Mouse (Mus musculus): ENCODE measurements around the gene Ano2. TPM values are rescaled to one million over a fixed set of nuclear protein-coding genes. Genes with fewer than 3 reads are reported as not detected.
A peak's percentile ranks its signal among the peaks of the same experiment; 100 is the strongest.

The Ano2 gene
- polyA plus RNA-seq, 1 experiment from 2014 or later = 0.32 TPM

DNA sequence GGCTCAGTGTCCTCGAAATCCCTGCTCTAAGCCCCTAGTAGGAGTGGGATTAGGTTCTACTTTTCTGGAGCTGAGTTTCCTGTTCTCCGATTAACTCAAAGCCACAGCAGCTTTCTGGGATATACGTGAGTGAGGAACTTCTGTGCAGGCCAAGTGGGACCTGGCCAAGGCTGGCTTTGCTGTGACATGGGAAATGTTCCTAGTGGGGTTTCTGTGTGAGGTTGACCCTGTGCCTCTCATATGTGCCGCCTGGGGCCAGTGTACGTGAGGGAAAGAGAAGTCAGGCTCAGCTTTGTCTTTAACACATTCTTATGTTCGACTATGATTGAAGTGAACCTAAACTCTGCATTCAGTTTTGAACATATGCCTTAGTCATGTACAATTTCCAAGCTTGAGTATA, 184.5 kb downstream of the Ano2 start:
- Histone ChIP-seq H3K4me3 (no peak overlapping the region), H3K9me3 (replicated peaks) (no peaks in the 10 kb centered on the region), H3K4me1 (no peaks in the 10 kb centered on the region), H3K27me3 (ENCODE audit: low read depth, poor library complexity, severe bottlenecking) (no peaks in the 10 kb centered on the region), H3K27ac (replicated peaks) (no peak overlapping the region), H3K36me3 (no peaks in the 10 kb centered on the region)
- 88% methylated on average over 6 of the region's 6 CpGs for WGBS
- DNase-seq (ENCODE audit: low spot score) = no peak

DNA sequence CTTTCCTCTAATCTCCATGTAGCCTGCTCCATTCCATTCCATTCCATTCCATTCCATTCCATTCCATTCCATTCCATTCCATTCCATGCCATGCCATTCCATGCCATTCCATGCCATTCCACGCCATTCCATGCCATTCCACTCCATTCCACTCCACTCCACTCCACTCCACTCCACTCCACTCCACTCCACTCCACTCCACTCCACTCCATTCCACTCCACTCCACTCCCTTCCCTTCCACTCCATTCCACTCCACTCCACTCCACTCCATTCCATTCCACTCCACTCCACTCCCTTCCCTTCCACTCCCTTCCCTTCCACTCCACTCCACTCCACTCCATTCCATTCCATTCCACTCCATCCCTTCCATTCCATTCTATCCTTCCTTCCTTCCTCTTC, 186.7 kb downstream of the Ano2 start:
- Histone ChIP-seq H3K27ac (replicated peaks) (no peak overlapping the region), H3K4me3 (no peak overlapping the region), H3K36me3 (no peaks in the 10 kb centered on the region), H3K9me3 (replicated peaks) (no peaks in the 10 kb centered on the region), H3K27me3 (ENCODE audit: low read depth, poor library complexity, severe bottlenecking) (no peaks in the 10 kb centered on the region), H3K4me1 (no peaks in the 10 kb centered on the region)
- DNase-seq (ENCODE audit: low spot score) = no peak
- WGBS = 85% methylated on average over 1 of the region's 1 CpGs

DNA sequence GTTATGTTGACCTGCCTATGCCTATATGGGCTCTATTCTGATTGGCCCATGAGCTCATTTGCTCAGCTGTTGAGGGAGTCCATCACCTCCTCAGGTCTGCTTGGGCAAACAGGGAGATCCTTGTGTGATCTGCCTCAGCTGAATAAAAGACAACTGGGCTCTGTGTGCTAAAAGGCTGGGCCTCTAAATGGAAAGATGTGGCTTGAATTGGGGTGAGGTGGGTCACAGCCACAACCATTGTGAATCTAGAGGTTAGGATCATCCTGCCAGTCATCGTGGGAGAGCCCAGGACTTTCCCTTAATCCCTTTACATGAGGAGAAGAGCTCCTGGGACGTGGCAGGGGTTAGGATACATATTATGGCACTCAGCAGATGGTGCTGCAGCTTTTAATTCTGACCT, 188.5 kb downstream of the Ano2 start:
- Histone ChIP-seq H3K27me3 (ENCODE audit: low read depth, poor library complexity, severe bottlenecking) (no peaks in the 10 kb centered on the region), H3K4me3 (no peak overlapping the region), H3K27ac (replicated peaks) (no peak overlapping the region), H3K9me3 (replicated peaks) (no peaks in the 10 kb centered on the region), H3K4me1 (peaks cover 7% of the 10 kb centered on the region), H3K36me3 (no peaks in the 10 kb centered on the region)
- DNase-seq (ENCODE audit: low spot score) = no peak
- WGBS = 62% methylated on average over 2 of the region's 2 CpGs

DNA sequence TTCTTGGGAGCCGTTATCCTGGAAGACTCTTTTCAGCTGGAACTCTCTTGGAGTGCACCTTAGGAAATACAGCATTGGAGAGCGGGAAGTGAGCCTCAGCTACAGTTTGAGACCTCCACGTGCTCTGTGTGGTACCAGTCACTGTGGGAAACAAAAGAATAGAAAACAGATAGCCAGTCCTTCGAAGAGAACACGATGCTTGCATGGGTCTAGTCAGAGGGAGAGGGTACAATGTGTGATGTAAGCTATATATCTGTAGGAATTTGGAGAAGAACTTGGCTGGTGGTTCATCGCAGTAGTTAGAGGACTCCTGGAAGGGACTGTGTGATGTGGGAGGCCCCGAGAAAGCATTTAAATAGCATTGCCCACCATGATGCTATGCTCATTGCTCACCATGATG, 189.1 kb downstream of the Ano2 start:
- no peak for DNase-seq (ENCODE audit: low spot score)
- Histone ChIP-seq H3K27ac (replicated peaks) (no peak overlapping the region), H3K4me1 (peaks cover 7% of the 10 kb centered on the region), H3K36me3 (no peaks in the 10 kb centered on the region), H3K27me3 (ENCODE audit: low read depth, poor library complexity, severe bottlenecking) (no peaks in the 10 kb centered on the region), H3K9me3 (replicated peaks) (no peaks in the 10 kb centered on the region), H3K4me3 (no peak overlapping the region)
- WGBS = 87% methylated on average over 7 of the region's 7 CpGs

DNA sequence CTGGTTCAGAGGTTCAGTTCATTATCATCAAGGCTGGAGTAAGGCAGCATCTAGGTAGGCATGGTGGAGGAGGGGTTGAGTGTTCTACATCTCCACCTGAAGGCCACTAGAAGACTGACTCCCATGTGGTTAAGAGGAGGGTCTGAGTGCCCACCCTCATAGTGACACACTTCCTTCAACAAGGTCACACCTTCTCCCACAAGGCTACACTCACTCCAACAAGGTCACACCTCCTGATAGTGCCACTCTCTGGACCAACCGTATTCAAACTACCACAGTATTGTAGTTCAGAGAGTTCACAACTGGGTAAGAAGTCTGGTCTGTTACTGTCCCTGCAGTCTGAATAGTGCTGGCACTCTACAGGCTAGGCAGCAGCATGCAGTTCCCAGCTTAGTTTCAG, 198.4 kb downstream of the Ano2 start:
- 95% methylated on average over 1 of the region's 1 CpGs for WGBS
- Histone ChIP-seq H3K36me3 (no peaks in the 10 kb centered on the region), H3K27ac (replicated peaks) (no peak overlapping the region), H3K4me3 (no peak overlapping the region), H3K27me3 (ENCODE audit: low read depth, poor library complexity, severe bottlenecking) (no peaks in the 10 kb centered on the region), H3K4me1 (no peaks in the 10 kb centered on the region), H3K9me3 (replicated peaks) (peaks cover 9% of the 10 kb centered on the region; the same call in 1 of the 2 replicates)
- DNase-seq (ENCODE audit: low spot score) = no peak

DNA sequence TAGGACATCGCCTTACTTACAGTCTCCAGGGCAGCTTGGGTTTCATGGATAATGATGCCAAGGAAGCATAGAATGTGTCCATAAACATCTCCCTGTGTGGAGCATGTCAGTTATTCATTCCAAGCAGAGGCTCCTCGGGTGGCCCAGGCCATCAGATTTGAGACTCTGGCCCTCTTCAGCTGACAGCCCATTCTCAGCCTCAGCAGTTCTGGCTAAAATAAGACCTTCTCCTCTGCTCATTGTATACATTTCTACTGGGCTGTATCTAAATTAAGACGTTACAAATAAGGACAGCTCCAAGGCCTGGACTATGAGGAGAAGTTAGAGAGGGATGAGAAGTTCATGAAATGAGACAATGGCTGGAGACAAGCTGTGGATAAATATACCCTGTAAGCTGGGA, 204.1 kb downstream of the Ano2 start:
- 76% methylated on average over 3 of the region's 3 CpGs for WGBS

DNA sequence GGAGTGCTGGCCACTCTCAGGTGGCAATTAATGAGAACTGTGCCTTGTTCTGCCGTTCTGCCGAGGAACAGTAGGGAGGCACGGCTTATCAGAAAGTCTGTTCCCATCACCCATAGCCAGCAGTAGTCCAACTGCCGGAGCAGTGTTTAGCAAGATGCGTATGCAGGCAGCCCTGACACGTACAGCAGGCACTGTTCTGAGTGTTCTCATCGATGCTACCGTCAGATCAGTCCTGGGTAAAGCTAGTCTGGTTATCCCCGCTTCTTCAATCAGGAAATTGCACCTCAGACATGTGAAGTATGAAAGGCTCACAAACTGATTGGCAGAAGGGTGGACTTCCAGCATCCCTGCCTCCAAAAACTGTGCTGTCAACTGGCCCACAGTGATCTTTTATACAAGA, 224.2 kb downstream of the Ano2 start:
- Histone ChIP-seq H3K27ac (replicated peaks) (no peak overlapping the region), H3K27me3 (ENCODE audit: low read depth, poor library complexity, severe bottlenecking) (no peaks in the 10 kb centered on the region), H3K36me3 (no peaks in the 10 kb centered on the region), H3K9me3 (replicated peaks) (no peaks in the 10 kb centered on the region), H3K4me1 (no peaks in the 10 kb centered on the region), H3K4me3 (no peak overlapping the region)
- no peak for DNase-seq (ENCODE audit: low spot score)
- 80% methylated on average over 9 of the region's 9 CpGs for WGBS

More for the DNA sequence above, 204.1 kb downstream of the Ano2 start:
- H3K27me3 ChIP-seq (ENCODE audit: low read depth, poor library complexity, severe bottlenecking) = no peaks in the 10 kb centered on the region
- H3K27ac ChIP-seq (replicated peaks) = no peak overlapping the region
- H3K4me1 ChIP-seq = no peaks in the 10 kb centered on the region
- H3K36me3 ChIP-seq = no peaks in the 10 kb centered on the region
- no peak overlapping the region for H3K4me3 ChIP-seq
- DNase-seq (ENCODE audit: low spot score) = no peak
- H3K9me3 ChIP-seq (replicated peaks) = no peaks in the 10 kb centered on the region

DNA sequence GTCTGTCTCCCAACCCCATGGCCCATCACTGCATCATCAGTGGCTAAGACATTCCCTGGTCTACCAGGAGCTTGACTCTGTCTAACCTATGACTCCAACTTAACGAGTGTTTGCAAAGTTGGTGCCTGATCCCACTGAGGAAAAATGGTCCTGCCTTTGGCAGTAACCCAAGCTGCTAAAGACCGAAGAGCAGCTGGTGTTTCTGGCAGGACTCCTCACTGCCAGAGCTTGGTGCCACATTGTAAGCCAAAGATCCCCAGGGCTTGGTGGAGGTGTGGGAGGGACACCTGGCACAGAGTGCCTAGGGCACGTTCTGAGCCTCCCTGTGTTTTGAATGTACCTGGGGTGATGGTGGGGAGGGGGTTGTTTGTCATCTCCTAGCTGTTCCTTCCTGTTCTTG, 232.5 kb downstream of the Ano2 start:
- no peaks in the 10 kb centered on the region for H3K9me3 ChIP-seq (replicated peaks)
- 80% methylated on average over 3 of the region's 3 CpGs for WGBS
- H3K27me3 ChIP-seq (ENCODE audit: low read depth, poor library complexity, severe bottlenecking) = no peaks in the 10 kb centered on the region

DNA sequence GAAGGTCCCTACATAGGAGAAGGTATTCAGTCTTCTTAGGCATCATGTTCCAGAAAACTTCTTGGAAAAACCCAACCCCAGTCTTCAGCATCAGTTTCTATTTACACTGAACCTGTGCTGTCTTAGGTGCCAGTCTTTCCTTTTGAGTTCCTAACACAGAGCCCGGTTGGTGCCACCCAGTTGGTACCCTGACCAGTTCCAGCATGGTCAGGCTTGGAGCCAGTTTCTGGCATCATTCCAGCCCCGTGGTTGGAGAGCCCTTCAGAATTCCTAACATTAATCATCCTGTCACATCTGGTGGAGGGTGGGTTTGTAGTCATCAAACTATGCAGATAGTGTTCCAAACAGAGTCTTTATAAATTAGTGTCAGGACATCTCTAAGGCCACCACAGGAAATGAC, 234.8 kb downstream of the Ano2 start:
- no peaks in the 10 kb centered on the region for H3K4me1 ChIP-seq
- H3K27me3 ChIP-seq (ENCODE audit: low read depth, poor library complexity, severe bottlenecking) = no peaks in the 10 kb centered on the region
- 84% methylated on average over 2 of the region's 2 CpGs for WGBS
- DNase-seq (ENCODE audit: low spot score) = no peak
- H3K36me3 ChIP-seq = no peaks in the 10 kb centered on the region
- no peak overlapping the region for H3K4me3 ChIP-seq
- H3K9me3 ChIP-seq (replicated peaks) = no peaks in the 10 kb centered on the region
- H3K27ac ChIP-seq (replicated peaks) = no peak overlapping the region

More for the DNA sequence above, 232.5 kb downstream of the Ano2 start:
- no peaks in the 10 kb centered on the region for H3K4me1 ChIP-seq
- H3K36me3 ChIP-seq = no peaks in the 10 kb centered on the region
- no peak for DNase-seq (ENCODE audit: low spot score)
- no peak overlapping the region for H3K27ac ChIP-seq (replicated peaks)
- no peak overlapping the region for H3K4me3 ChIP-seq

DNA sequence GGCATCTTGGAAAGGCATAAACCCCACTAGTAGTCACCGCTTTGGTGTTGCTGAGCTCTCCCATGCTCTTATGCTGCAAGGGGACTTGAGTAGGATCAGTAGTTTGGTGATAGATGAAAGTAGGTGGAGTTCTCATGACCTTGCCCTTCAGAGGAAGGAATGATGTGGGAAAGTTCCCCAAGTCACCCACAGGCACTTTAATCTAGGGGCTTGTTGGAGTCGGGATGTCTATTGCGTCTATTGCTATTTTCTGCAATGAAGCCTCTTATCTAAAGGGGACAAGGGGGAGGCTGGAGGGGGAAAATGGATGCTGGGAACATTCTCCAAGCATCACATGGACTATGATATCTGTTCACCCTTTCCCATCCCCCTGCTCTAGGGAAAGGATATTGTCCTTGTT, 235.6 kb downstream of the Ano2 start:
- 96% methylated on average over 3 of the region's 3 CpGs for WGBS
- DNase-seq (ENCODE audit: low spot score) = no peak

DNA sequence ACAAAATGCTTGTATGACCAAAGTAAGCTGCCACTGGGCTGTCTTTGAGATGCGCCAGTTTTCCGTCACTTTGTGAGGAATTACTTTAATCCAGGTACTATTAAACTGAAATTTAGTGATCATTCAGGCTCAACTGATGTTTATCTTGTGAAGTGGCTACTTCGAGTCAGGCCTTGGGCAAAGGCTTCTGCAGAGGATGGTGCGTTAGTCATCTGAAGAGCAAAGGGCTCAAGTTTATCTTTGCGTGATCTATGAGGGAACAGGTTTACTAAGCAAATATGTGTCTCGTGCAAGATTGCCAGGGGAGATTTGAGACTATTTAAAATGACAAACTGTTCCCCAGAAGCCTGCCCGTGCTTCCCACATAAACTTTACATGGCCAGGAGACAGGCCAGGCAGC, 241.7 kb downstream of the Ano2 start:
- Histone ChIP-seq H3K4me1 (no peaks in the 10 kb centered on the region), H3K9me3 (replicated peaks) (no peaks in the 10 kb centered on the region), H3K27me3 (ENCODE audit: low read depth, poor library complexity, severe bottlenecking) (no peaks in the 10 kb centered on the region), H3K4me3 (no peak overlapping the region), H3K36me3 (no peaks in the 10 kb centered on the region), H3K27ac (replicated peaks) (no peak overlapping the region)
- 86% methylated on average over 7 of the region's 7 CpGs for WGBS
- no peak for DNase-seq (ENCODE audit: low spot score)

More for the DNA sequence above, 235.6 kb downstream of the Ano2 start:
- Histone ChIP-seq H3K4me1 (no peaks in the 10 kb centered on the region), H3K36me3 (no peaks in the 10 kb centered on the region), H3K4me3 (no peak overlapping the region), H3K27ac (replicated peaks) (no peak overlapping the region), H3K9me3 (replicated peaks) (no peaks in the 10 kb centered on the region), H3K27me3 (ENCODE audit: low read depth, poor library complexity, severe bottlenecking) (no peaks in the 10 kb centered on the region)

DNA sequence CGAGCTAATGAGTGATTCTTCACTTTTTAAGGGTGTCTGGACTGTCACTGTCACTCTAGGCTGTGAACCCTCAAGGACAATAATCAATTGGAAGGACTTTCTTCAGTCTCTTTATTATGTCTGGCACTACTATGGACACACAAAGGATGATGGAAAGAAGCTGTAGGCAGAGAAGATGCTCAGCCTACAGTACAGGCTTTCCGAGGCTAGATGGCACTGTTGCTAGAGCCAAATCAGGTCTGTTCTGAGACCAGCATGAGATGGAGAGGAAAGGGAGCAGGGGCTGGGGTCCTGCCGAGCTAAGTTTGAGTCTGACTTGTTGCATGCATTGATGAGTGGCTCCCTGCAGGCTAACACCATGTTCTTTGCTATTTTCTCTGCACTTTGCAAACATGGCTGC, 264.7 kb downstream of the Ano2 start:
- H3K9me3 ChIP-seq (replicated peaks) = no peaks in the 10 kb centered on the region
- 22% methylated on average over 3 of the region's 3 CpGs for WGBS
- no peaks in the 10 kb centered on the region for H3K27me3 ChIP-seq (ENCODE audit: low read depth, poor library complexity, severe bottlenecking)
- H3K27ac ChIP-seq (replicated peaks) = no peak overlapping the region
- H3K4me1 ChIP-seq = no peaks in the 10 kb centered on the region
- peak; percentile 38 for DNase-seq (ENCODE audit: low spot score)
- H3K36me3 ChIP-seq = no peaks in the 10 kb centered on the region
- no peak overlapping the region for H3K4me3 ChIP-seq

DNA sequence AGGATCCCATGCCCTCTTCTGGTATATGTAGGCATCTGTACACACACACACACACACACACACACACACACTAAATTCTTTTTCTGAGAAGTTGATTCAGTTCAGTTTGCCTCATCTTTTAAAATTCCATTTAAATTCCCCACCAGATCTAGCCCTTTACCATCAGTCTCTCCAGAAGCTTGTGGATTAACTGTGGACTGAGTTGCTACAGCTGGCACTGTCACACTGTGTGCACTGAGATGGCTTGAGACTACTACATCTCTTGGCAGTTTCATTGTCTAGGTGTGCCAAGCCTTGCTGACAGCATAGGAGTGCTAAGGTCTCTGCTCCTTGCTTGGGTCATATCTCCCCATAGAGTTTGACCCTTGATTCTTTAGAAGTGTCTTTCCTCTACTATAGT, 283.3 kb downstream of the Ano2 start:
- H3K36me3 ChIP-seq = no peaks in the 10 kb centered on the region
- H3K9me3 ChIP-seq (replicated peaks) = no peaks in the 10 kb centered on the region
- no peak for DNase-seq (ENCODE audit: low spot score)
- no peak overlapping the region for H3K27ac ChIP-seq (replicated peaks)
- H3K27me3 ChIP-seq (ENCODE audit: low read depth, poor library complexity, severe bottlenecking) = no peaks in the 10 kb centered on the region
- no peak overlapping the region for H3K4me3 ChIP-seq
- H3K4me1 ChIP-seq = peaks cover 7% of the 10 kb centered on the region; the same call in 1 of the 2 replicates

DNA sequence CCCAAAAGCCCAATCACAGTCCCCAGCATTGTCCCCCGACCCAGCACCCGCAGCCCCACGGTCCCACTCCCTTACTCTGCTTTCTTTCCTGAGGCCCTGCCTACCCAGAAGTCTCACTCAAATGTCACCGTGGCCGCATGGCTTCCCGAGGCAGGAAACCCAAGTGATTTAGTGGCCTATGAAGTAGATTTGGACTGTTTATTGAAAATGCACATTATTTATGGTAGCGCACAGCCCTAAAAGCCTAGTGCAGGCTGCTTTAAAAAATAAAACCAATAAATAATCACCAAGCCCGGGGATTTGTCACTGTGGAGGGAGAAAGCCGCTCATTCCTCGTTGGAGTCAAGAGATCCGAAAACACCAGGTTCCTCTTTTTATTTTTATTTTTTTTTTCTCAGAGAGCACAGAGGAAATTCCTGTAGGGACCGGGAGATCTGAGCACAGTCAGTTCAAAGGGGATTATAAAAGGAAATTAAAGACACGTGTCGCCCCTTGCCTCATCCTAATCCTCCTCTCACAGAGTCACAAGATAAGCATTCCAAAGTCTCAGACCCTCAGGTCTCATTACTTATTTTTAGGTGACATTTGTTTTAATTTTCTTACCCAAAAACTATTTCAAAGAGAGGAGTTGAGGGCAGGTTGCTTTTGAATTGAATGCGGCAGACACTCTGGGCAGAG, 285.7 kb downstream of the Ano2 start:
- Histone ChIP-seq H3K36me3 (no peaks in the 10 kb centered on the region), H3K9me3 (replicated peaks) (no peaks in the 10 kb centered on the region), H3K27me3 (ENCODE audit: low read depth, poor library complexity, severe bottlenecking) (no peaks in the 10 kb centered on the region), H3K4me1 (peaks cover 7% of the 10 kb centered on the region; the same call in 1 of the 2 replicates), H3K27ac (replicated peaks) (no peak overlapping the region), H3K4me3 (no peak overlapping the region)
- 61% methylated on average over 15 of the region's 15 CpGs for WGBS
- DNase-seq (ENCODE audit: low spot score) = no peak
